ENCODE assay signal across 30 mouse cellular contexts in genomic region chr10:86421731-86422370, GRCm38 (mm10).
DNase-seq lines count a peak whose midpoint lies in the region; ATAC-seq and TF ChIP-seq lines count a peak whose summit lies in the region.
"Had no signal": no experiment of that assay in that cellular context is flagged by ENCODE, and none has a peak within 500 bp of the region (broad histone marks: within the 10 kb centered on the region; RNA-seq: fewer than 3 reads in every experiment).

No protein-coding gene starts in this region.

- H3K27me3 ChIP-seq in kidney, postnatal 0 days (ENCODE audit: insufficient read depth, low read length): no peaks in the 10 kb centered on the region
- H3K27me3 ChIP-seq: embryonic facial prominence, embryonic 13.5 days; heart, embryonic 13.5 days; midbrain, embryonic 15.5 days; neural tube, embryonic 15.5 days; Patski; stomach, embryonic 15.5 days had no signal

- H3K9me3 ChIP-seq in kidney, postnatal 0 days (replicated peaks; ENCODE audit: low read length): no peaks in the 10 kb centered on the region
- H3K9me3 ChIP-seq: forebrain, embryonic 10.5 days; heart, embryonic 13.5 days; limb, embryonic 12.5 days; midbrain, embryonic 10.5 days; midbrain, embryonic 15.5 days; neural tube, embryonic 15.5 days; stomach, embryonic 15.5 days had no signal

- peak; percentile 65; the same call in 1 of the 2 replicates for ATAC-seq in kidney, postnatal 0 days (replicated peaks; ENCODE audit: low FRiP score, low read depth)
- ATAC-seq: forebrain, embryonic 16.5 days; hindbrain, embryonic 16.5 days; liver, postnatal 0 days; midbrain, embryonic 15.5 days; Patski had no signal

- H3K4me1 ChIP-seq in kidney, postnatal 0 days (replicated peaks; ENCODE audit: insufficient read depth, low read length): 0 out of 2 replicates have a peak, but pooled peaks cover 6% of the 10 kb centered on the region
- H3K4me1 ChIP-seq: midbrain, embryonic 15.5 days had no signal

- WGBS in kidney, postnatal 0 days: 94% methylated on average over 3 of the region's 3 CpGs

- TF ChIP-seq CTCF in kidney, postnatal 0 days (IDR thresholded peaks at IDR 0.05; ENCODE audit: low read depth): no peak

- H3K9ac ChIP-seq in kidney, postnatal 0 days (ENCODE audit: low read depth, low read length): no peak overlapping the region
- H3K9ac ChIP-seq: embryonic facial prominence, embryonic 13.5 days; heart, embryonic 13.5 days; limb, embryonic 12.5 days; liver, postnatal 0 days; midbrain, embryonic 15.5 days; neural tube, embryonic 15.5 days; stomach, embryonic 15.5 days had no signal

- H3K27ac ChIP-seq in kidney, postnatal 0 days: no peak overlapping the region
- H3K27ac ChIP-seq: embryonic facial prominence, embryonic 13.5 days; forebrain, embryonic 10.5 days; gastrocnemius, adult 2 months; heart, embryonic 13.5 days; left cerebral cortex, adult 2 months; limb, embryonic 12.5 days; midbrain, embryonic 10.5 days; midbrain, embryonic 15.5 days; neural tube, embryonic 15.5 days; stomach, embryonic 15.5 days had no signal

- peak; percentile 44 for DNase-seq in kidney, adult 11 months
- no peak for DNase-seq in kidney, postnatal 14 days
- DNase-seq in kidney, postnatal 0 days (ENCODE audit: low spot score): no peak
- no peak for DNase-seq in kidney, postnatal 4 days
- peak; percentile 47 to 58 for DNase-seq in kidney, postnatal 36 days
- no peak for DNase-seq in layer of hippocampus, adult 9-10 months (ENCODE audit: low spot score)
- no peak for DNase-seq in adrenal gland, postnatal 14 days
- DNase-seq: adrenal gland, postnatal 10 days; cerebellum, adult 11 months; cerebellum, adult 9-10 months; gastrocnemius, adult 2 months; gastrocnemius, postnatal 36 days; heart, postnatal 10 days; liver, postnatal 0 days; lung, postnatal 4 days; retina, postnatal 1 day; right cerebral cortex, postnatal 14 days had no signal

- H3K36me3 ChIP-seq in kidney, postnatal 0 days (ENCODE audit: insufficient read depth, low read length): no peaks in the 10 kb centered on the region
- H3K36me3 ChIP-seq: embryonic facial prominence, embryonic 13.5 days; forebrain, embryonic 10.5 days; heart, embryonic 13.5 days; limb, embryonic 12.5 days; midbrain, embryonic 10.5 days; midbrain, embryonic 15.5 days; stomach, embryonic 15.5 days had no signal

- no peak overlapping the region for H3K4me3 ChIP-seq in kidney, postnatal 0 days (replicated peaks; ENCODE audit: low read depth, low read length)
- H3K4me3 ChIP-seq: embryonic facial prominence, embryonic 13.5 days; forebrain, embryonic 10.5 days; gastrocnemius, adult 2 months; heart, embryonic 13.5 days; left cerebral cortex, adult 2 months; limb, embryonic 12.5 days; midbrain, embryonic 10.5 days; midbrain, embryonic 15.5 days; neural tube, embryonic 15.5 days; stomach, embryonic 15.5 days had no signal

- H3K4me2 ChIP-seq in kidney, postnatal 0 days (ENCODE audit: low read length): no peak overlapping the region
- H3K4me2 ChIP-seq: embryonic facial prominence, embryonic 13.5 days; heart, embryonic 13.5 days; limb, embryonic 12.5 days; liver, embryonic 11.5 days; midbrain, embryonic 15.5 days; neural tube, embryonic 15.5 days; stomach, embryonic 15.5 days had no signal

Comparison
In these comparisons a context has a peak if more than half of its experiments do, and no peak if none do; other contexts are left out.
1. DNase-seq: peak in kidney, adult 11 months (single experiment) and kidney, postnatal 36 days (2 of 2); none in kidney, postnatal 14 days (single experiment), kidney, postnatal 0 days (single experiment), kidney, postnatal 4 days (0 of 2), layer of hippocampus, adult 9-10 months (single experiment) and adrenal gland, postnatal 14 days (single experiment).